Comparison of ENCODE assay signal across 23 mouse cellular contexts in genomic region chr9:100507581-100507980, GRCm38 (mm10). TPM values are rescaled to one million over a fixed set of nuclear protein-coding genes. Genes with fewer than 3 reads are reported as not detected.
DNase-seq lines count a peak whose midpoint lies in the region; ATAC-seq lines count a peak whose summit lies in the region.
"Had no signal": no experiment of that assay in that cellular context is flagged by ENCODE, and none has a peak within 500 bp of the region (broad histone marks: within the 10 kb centered on the region; RNA-seq: fewer than 3 reads in every experiment).

No protein-coding gene starts in this region.

- ATAC-seq in kidney, embryonic 15.5 days (replicated peaks; ENCODE audit: low FRiP score) = no peak
- ATAC-seq: activated CD4-positive, CD25-positive, alpha-beta regulatory T cell, adult 4 months; forebrain, embryonic 14.5 days; inflammation-experienced regulatory T-cells, adult 6 months; midbrain, embryonic 16.5 days; Patski had no signal

- intact Hi-C loops in heart, postnatal 36 days (cut with DNase I) = loop anchor here (2.0 to 5.0 kb wide), 2 partner anchors 40 to 53 kb away; partner anchors contain the start of gene Nck1

- no peaks in the 10 kb centered on the region for H3K27me3 ChIP-seq in kidney, embryonic 15.5 days
- H3K27me3 ChIP-seq: hindbrain, embryonic 12.5 days; limb, embryonic 15.5 days; megakaryocyte, embryonic 14.5 days; Patski had no signal

- DNase-seq in heart, adult 8-10 months (ENCODE audit: low spot score) = peak; percentile 75
- no peak for DNase-seq in heart, postnatal 36 days
- no peak for DNase-seq in kidney, adult 18-20 months
- peak; percentile 6 for DNase-seq in lung, postnatal 10 days
- DNase-seq in lung, postnatal 14 days = no peak
- peak; percentile 31 for DNase-seq in skeletal muscle tissue, adult 2 months (ENCODE audit: low read depth, low spot score)
- DNase-seq in cerebellum, adult 11-12 months = no peak
- DNase-seq: B cell, adult 2 months; gastrocnemius, postnatal 36 days; layer of hippocampus, postnatal 36 days; retina, postnatal 1 day; right cerebral cortex, postnatal 4 days; thymus, postnatal 25 days had no signal

- no peak overlapping the region for H3K9ac ChIP-seq in kidney, embryonic 15.5 days
- H3K9ac ChIP-seq: hindbrain, embryonic 12.5 days; limb, embryonic 15.5 days had no signal

- H3K9me3 ChIP-seq in kidney, embryonic 15.5 days (replicated peaks) = no peaks in the 10 kb centered on the region
- H3K9me3 ChIP-seq: hindbrain, embryonic 12.5 days; limb, embryonic 15.5 days; megakaryocyte, embryonic 14.5 days had no signal

- H3K4me1 ChIP-seq in kidney, embryonic 15.5 days = peaks cover 5% of the 10 kb centered on the region; the same call in 1 of the 2 replicates
- H3K4me1 ChIP-seq: hindbrain, embryonic 12.5 days; limb, embryonic 15.5 days had no signal

- H3K4me2 ChIP-seq in kidney, embryonic 15.5 days = no peak overlapping the region
- H3K4me2 ChIP-seq: hindbrain, embryonic 12.5 days; limb, embryonic 15.5 days had no signal

- no peak overlapping the region for H3K4me3 ChIP-seq in kidney, embryonic 15.5 days (replicated peaks)
- H3K4me3 ChIP-seq: erythroblast, embryonic 14.5 days; hindbrain, embryonic 12.5 days; limb, embryonic 15.5 days; megakaryocyte, embryonic 14.5 days had no signal

- 72% methylated on average over 2 of the region's 2 CpGs for WGBS in kidney, embryonic 15.5 days

- no peaks in the 10 kb centered on the region for H3K36me3 ChIP-seq in kidney, embryonic 15.5 days
- H3K36me3 ChIP-seq: hindbrain, embryonic 12.5 days had no signal

- peak overlapping the region; percentile 27; the same call in 1 of the 2 replicates for H3K27ac ChIP-seq in kidney, embryonic 15.5 days
- H3K27ac ChIP-seq: hindbrain, embryonic 12.5 days; limb, embryonic 15.5 days had no signal

RNA-seq across cellular contexts. Expression of gene Il20rb, which starts 21.0 kb away (rescaled TPM):
- total RNA-seq in heart, adult 8-10 months (2022) = 1 to 10 TPM in 3 of 4 experiments, under 1 TPM in 1; 0.97 to 1.7 (median 1.2) TPM
- 1 to 10 TPM in 1 of 2 experiments, under 1 TPM in 1; 0.89 to 1.4 TPM for total RNA-seq in heart, postnatal 36 days (2021)
- polyA plus RNA-seq in kidney, embryonic 15.5 days (2015; fragmentation: Nextera tagmentation; extraction: Ambion mirVana) = 1.2 and 1.5 TPM in 2 replicates

RNA-seq across cellular contexts. Expression of gene Nck1, which starts 38.4 kb away (rescaled TPM):
- total RNA-seq in heart, adult 8-10 months (2022) = 10 to 100 TPM; 37.5 to 45.2 (median 42.9) TPM
- 10 to 100 TPM; 44.8 to 54.0 TPM for total RNA-seq in heart, postnatal 36 days (2021)
- polyA plus RNA-seq in kidney, embryonic 15.5 days (2015; fragmentation: Nextera tagmentation; extraction: Ambion mirVana) = 71.5 and 76.8 TPM in 2 replicates

Comparison
In these comparisons a context has a peak if more than half of its experiments do, and no peak if none do; other contexts are left out.
1. DNase-seq: peak in heart, adult 8-10 months (single experiment), lung, postnatal 10 days (single experiment) and skeletal muscle tissue, adult 2 months (single experiment); none in heart, postnatal 36 days (0 of 2), kidney, adult 18-20 months (single experiment), lung, postnatal 14 days (single experiment) and cerebellum, adult 11-12 months (single experiment).